Mouse (Mus musculus) megakaryocyte, embryonic 14.5 days (primary cell): ENCODE data around the gene Tln1. TPM values are rescaled to one million over a fixed set of nuclear protein-coding genes. Genes with fewer than 3 reads are reported as not detected.

Experiments used
- H3K27me3 ChIP-seq: replicated peaks from 2 replicates; pipeline ENCODE3; 2012; ENCODE audit warnings: inconsistent platforms
- H3K36me3 ChIP-seq: replicated peaks from 2 replicates; pipeline ENCODE3; 2012; ENCODE audit warnings: low read length, inconsistent platforms, mixed read lengths
- H3K4me1 ChIP-seq: 2 replicates; pipeline ENCODE4 v1.6.1; 2012; ENCODE audit warnings: inconsistent platforms
- H3K4me3 ChIP-seq: replicated peaks from 2 replicates; pipeline ENCODE3; 2012; ENCODE audit warnings: moderate library complexity, mild to moderate bottlenecking, inconsistent platforms
- H3K9me3 ChIP-seq: 2 replicates; pipeline ENCODE4 v1.6.1; 2012; ENCODE audit warnings: inconsistent platforms
- FLI1 ChIP-seq: IDR thresholded peaks from 2 replicates; pipeline ENCODE4 v1.6.1; 2012; ENCODE audit warnings: low read length, inconsistent platforms, mixed read lengths
- GATA1 ChIP-seq: IDR thresholded peaks from 3 replicates; pipeline ENCODE4 v1.6.1; 2012; ENCODE audit warnings: mixed read lengths, low read length, inconsistent platforms, borderline replicate concordance
- polyA plus RNA-seq: library from polyadenylated mRNA; stranded (reverse); fragments of >175 nt; gene quantifications from 2 replicates; pipeline ENCODE4 v1.2.3, GENCODE M21; 2012; ENCODE audit warnings: low replicate concordance; ENCODE audit not compliant: insufficient read depth

Tln1 gene
- polyA plus RNA-seq, 1 experiment = 823 TPM

DNA sequence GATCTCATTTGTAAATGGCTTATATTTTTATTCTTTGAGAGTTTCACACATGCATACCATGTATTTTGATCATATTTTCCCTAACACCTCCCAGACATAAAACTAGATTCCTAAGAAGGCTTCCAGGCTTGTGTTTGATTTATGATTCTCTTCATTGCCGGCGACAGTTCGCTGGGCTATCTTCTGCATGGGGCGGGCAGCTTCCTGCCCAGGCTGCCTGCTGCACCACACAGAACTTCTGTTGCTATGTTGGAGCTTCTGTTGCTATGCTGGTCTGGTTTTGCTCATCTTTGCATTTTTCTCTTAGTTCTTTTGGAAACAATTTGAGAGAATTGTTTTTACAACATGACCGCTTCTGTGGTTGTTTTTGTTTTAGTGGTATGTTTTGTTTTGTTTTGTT, 29.1 kb upstream of the Tln1 start:
- peaks cover 55% of the 10 kb centered on the region for H3K4me1 ChIP-seq
- peaks cover 6% of the 10 kb centered on the region for H3K36me3 ChIP-seq
- H3K4me3 ChIP-seq = peak overlapping the region; percentile 28
- TF ChIP-seq FLI1 (no peak), GATA1 (no peak)
- H3K9me3 ChIP-seq = no peaks in the 10 kb centered on the region
- H3K27me3 ChIP-seq = no peaks in the 10 kb centered on the region

DNA sequence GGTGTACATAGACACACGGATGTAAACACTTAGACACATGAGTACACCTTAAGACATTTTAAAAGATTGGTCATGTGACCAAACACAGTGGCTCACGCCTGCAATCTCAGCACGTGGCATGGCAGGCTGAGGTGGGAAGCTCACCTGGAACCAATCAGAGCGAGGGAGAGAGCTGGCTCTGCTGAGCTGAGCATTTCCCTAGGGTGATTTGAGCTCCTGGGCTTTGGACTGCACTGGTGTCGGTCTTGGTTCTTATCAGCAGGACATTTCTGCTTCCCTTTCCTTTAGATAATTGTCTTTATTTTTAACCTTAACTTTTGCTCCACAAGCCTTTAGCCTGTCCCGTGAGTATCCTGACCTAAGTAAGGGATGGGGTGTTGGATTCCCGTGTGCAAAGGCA, 25.2 kb upstream of the Tln1 start:
- Histone ChIP-seq H3K4me3 (peak overlapping the region; percentile 18), H3K36me3 (peaks cover 44% of the 10 kb centered on the region), H3K9me3 (no peaks in the 10 kb centered on the region), H3K4me1 (peaks cover 86% of the 10 kb centered on the region), H3K27me3 (no peaks in the 10 kb centered on the region)
- TF ChIP-seq GATA1 = no peak; the same call in 2 of the 3 replicates
- no peak for TF ChIP-seq FLI1

DNA sequence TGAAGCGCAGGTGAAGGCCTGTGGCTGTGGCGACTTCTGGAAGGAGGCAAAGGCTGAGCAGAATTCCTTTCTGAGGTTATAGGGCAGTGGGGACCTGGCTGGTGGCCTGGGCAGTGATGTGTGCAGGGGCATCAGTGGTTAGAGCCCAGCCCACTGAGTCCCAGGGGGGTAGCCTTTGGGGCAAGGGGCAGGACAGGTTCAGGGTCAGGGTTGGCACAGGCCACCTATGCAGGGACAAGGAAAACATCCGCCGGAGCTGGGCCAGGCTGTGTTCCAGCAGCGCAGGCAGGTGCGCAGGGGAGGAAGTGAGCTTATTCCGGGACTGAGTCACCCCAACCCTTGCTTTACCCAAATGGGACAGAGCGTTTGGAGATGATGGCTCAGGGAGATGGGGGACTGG, 23.9 kb upstream of the Tln1 start:
- H3K36me3 ChIP-seq = peaks cover 56% of the 10 kb centered on the region
- TF ChIP-seq GATA1 (no peak), FLI1 (no peak)
- peaks cover 86% of the 10 kb centered on the region for H3K4me1 ChIP-seq
- H3K9me3 ChIP-seq = no peaks in the 10 kb centered on the region
- H3K27me3 ChIP-seq = no peaks in the 10 kb centered on the region
- no peak overlapping the region for H3K4me3 ChIP-seq

DNA sequence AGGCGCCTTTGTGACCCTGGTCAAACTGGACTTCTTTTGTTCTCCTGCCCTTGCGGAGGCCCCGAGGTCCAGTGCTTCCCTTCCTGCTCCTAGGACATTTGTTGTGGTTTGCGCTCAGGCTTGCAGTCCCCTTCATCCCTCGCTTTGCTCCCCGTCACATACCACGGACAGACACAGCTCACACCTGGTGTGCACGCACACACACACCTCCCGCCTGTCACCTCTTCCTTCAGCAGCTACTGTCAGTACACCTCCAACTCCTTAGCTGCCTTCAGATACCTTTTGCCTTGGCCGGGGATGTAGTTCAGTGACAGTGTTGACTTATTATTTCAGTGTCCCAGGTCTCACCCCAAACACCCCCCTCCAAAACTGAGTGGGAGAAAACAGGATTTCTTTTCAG, 23.2 kb upstream of the Tln1 start:
- no peaks in the 10 kb centered on the region for H3K27me3 ChIP-seq
- peaks cover 64% of the 10 kb centered on the region for H3K36me3 ChIP-seq
- no peak overlapping the region for H3K4me3 ChIP-seq
- H3K4me1 ChIP-seq = peaks cover 92% of the 10 kb centered on the region
- H3K9me3 ChIP-seq = no peaks in the 10 kb centered on the region
- TF ChIP-seq GATA1 = no peak
- no peak for TF ChIP-seq FLI1

DNA sequence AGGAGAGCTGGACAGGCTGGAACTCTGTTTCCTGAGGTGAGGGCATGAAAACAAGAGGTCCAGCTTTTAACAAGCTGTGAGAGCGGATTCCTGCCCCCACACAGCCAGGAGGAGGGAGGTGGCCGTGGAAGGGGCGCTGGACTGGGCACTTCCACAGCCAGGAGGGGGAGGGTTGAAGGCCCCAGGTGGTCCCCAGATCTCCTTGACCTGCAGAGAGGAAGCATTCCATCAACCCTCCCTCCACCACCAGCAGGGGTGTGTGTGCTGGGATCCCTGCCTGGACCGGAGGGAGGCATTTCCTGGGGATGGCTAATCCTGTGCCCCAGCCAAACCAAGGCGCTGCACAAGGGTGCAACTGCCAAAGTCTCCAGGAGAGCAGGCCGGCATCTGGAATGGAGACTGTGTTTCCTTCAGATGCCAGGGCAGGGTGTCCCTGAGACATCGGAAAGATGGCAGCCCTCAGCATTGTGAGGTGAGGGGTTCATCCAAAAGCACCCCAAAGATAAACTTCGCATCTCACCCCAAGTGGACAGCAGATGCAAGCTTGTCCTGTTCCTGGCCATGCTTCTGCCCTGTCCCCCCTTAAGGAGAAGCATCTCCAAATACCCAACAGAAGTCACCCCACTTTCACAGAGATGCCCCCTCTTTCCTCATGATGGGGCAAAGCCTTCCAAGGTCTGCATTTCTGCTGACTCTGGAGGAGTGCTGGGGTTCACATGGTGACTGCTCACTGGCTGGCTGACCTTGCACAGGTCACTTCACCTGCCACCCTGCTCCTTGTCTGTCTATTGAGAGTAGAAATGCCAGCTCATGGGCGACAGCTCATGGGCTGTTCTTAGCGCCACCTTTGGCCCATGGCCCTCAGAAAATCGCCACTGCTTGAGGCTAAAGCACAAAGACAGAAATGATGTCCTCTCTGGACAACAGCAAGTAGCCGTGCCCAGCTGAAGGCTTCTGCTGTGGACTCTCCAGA, 22.2 kb upstream of the Tln1 start, which contains the start of gene Msmp:
Msmp (minus strand) TSS at position 51 of the 973 bp plus-strand sequence.
- H3K4me1 ChIP-seq = peaks cover 98% of the 10 kb centered on the region
- no peaks in the 10 kb centered on the region for H3K27me3 ChIP-seq
- peaks cover 73% of the 10 kb centered on the region for H3K36me3 ChIP-seq
- TF ChIP-seq GATA1 (no peak), FLI1 (no peak)
- H3K4me3 ChIP-seq = no peak within 1 kb of the TSS
- no peaks in the 10 kb centered on the region for H3K9me3 ChIP-seq

DNA sequence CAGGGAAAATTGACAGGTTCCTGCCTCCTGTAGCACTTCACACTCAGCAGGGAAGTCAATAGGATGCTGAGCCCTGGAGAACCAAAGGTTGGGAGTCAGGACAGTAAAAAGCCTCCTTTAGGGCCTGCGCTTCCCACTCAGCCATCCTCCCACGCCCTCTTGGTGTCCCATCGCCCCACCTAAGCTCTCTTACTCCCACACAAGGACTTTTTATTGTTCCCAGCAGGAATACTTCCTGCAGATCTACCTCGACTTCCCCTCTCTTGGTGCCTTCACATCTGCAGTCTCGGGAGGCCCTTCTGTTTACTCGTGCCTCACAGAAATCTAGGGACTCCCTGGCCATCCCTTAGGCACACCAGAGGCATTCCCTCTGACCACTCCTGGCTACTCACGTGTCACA, 20.9 kb upstream of the Tln1 start:
- TF ChIP-seq FLI1 = no peak
- TF ChIP-seq GATA1 = no peak
- no peaks in the 10 kb centered on the region for H3K9me3 ChIP-seq
- no peak overlapping the region for H3K4me3 ChIP-seq
- peaks cover 73% of the 10 kb centered on the region for H3K36me3 ChIP-seq
- H3K4me1 ChIP-seq = peaks cover 92% of the 10 kb centered on the region
- H3K27me3 ChIP-seq = no peaks in the 10 kb centered on the region

DNA sequence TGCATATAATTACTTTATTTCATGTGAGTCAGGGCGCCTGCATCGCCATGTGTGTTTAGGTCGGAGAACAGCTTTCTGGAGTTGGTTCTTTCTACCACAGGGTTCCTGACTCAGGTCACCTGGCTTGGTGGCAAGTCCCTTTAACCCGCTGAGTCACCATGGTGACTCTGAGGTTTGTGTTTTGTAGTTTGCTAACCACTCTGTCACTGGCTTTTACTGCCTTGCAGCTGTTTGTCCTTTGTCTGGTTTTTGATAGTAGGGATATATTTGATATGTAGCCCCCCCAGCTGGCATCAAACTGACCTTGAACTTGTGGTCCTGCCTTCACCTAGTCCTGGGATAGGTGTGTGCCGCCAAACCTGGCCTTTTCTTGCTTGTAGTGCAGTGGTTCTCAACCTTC, 19.8 kb upstream of the Tln1 start:
- TF ChIP-seq GATA1 (no peak), FLI1 (no peak)
- H3K4me3 ChIP-seq = no peak overlapping the region
- H3K9me3 ChIP-seq = no peaks in the 10 kb centered on the region
- H3K27me3 ChIP-seq = no peaks in the 10 kb centered on the region
- peaks cover 90% of the 10 kb centered on the region for H3K4me1 ChIP-seq
- peaks cover 73% of the 10 kb centered on the region for H3K36me3 ChIP-seq

DNA sequence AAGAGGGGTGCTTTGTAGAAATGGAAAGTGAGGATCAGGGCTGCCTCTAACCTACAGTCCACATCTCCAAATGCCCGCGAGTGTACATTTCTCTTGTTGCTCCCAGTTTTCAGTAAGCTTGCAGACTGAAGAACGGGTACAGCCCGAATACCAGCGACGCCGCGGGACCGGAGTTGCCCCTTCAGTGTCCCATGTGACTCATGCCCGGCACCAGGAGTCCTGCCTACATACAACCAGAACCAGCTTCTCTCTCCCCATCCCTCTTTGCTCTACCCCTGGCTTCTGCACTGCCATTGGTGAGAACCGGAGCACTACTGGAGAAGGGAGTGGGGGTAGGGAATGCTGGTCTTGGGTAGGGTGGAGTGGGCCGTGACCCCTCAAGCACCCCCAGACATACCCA, 18.9 kb upstream of the Tln1 start:
- Histone ChIP-seq H3K36me3 (peaks cover 69% of the 10 kb centered on the region), H3K4me1 (peaks cover 90% of the 10 kb centered on the region), H3K4me3 (no peak overlapping the region), H3K27me3 (no peaks in the 10 kb centered on the region), H3K9me3 (no peaks in the 10 kb centered on the region)
- TF ChIP-seq GATA1 (no peak), FLI1 (no peak)

DNA sequence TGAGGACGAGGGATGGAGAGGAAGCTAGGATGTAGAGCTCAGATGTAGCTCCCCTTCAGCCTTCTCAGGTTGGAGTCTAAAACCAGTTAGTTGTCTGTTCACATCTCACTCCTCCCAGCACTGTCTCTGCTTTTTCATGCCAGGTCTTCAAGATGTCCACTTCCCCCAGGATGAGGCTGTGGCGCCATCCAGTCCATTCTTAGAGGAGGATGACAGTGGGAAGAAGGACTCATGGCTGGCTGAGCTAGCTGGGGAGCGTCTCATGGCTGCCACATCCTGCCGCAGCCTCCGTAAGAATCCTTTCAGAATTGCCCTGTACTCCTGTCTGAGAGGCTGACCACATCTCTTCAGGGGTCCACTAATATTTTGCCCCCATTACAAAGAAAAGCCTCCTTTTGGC, 18.2 kb upstream of the Tln1 start:
- no peaks in the 10 kb centered on the region for H3K27me3 ChIP-seq
- peaks cover 90% of the 10 kb centered on the region for H3K4me1 ChIP-seq
- H3K4me3 ChIP-seq = no peak overlapping the region
- H3K9me3 ChIP-seq = no peaks in the 10 kb centered on the region
- TF ChIP-seq GATA1 = no peak
- no peak for TF ChIP-seq FLI1
- H3K36me3 ChIP-seq = peaks cover 66% of the 10 kb centered on the region

DNA sequence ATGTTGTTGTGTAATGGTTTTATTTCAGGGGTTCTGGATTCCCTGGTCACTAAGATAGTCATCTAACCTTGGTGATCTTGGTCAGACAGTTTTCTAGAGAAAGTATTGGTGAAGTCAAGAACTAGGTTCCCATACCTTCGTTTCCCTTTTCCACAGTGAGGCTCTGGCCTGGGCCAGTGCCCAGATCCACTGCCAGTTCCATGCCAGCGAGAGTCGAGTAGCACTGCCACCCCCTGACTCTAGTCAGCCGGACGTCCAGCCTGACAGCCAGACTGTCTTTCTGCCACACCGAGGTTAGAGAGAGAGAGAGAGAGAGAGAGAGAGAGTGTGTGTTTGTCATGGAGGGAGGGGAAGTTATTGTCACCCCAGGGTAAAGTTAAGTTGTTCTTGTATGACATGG, 17.2 kb upstream of the Tln1 start:
- H3K4me1 ChIP-seq = peaks cover 92% of the 10 kb centered on the region
- peaks cover 66% of the 10 kb centered on the region for H3K36me3 ChIP-seq
- H3K4me3 ChIP-seq = peak overlapping the region; percentile 98

DNA sequence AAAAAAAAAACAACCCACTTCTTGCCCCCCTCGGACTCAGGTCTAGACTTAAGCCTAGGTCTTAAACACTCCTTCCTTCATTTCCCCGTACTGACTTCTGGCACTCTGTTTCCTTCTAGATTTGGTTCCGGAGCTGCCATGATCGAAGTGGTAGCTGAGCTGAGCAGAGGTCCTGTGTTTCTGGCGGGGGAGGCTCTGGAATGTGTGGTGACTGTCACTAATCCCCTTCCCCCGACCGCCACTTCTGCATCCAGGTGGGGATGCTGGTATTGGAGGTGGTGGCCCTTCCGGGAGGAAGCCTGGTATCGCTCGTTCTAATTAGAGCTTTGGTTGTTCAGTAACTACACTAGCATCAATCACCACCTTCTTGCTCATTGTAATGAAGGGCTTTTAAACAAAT, 16.8 kb upstream of the Tln1 start:
- Histone ChIP-seq H3K27me3 (no peaks in the 10 kb centered on the region), H3K4me3 (peak overlapping the region; percentile 98), H3K4me1 (peaks cover 88% of the 10 kb centered on the region), H3K9me3 (no peaks in the 10 kb centered on the region), H3K36me3 (peaks cover 66% of the 10 kb centered on the region)
- TF ChIP-seq FLI1 (no peak), GATA1 (no peak)

More for the DNA sequence above, 17.2 kb upstream of the Tln1 start:
- Histone ChIP-seq H3K27me3 (no peaks in the 10 kb centered on the region), H3K9me3 (no peaks in the 10 kb centered on the region)
- no peak for TF ChIP-seq GATA1
- no peak for TF ChIP-seq FLI1
